Mouse (Mus musculus) ES-Bruce4 (cell line): ENCODE data around the gene Ugdh.

Experiments used
- CTCF ChIP-seq: IDR thresholded peaks from one replicate; pipeline ENCODE4 v1.8.1; 2011; ENCODE audit warnings: low read depth, low read length
- EP300 ChIP-seq: IDR thresholded peaks from 2 replicates; pipeline ENCODE4 v1.6.1; 2011; ENCODE audit warnings: low read depth, low read length; ENCODE audit not compliant: insufficient read depth
- POLR2A ChIP-seq: IDR thresholded peaks from one replicate; pipeline ENCODE4 v1.8.1; 2011; ENCODE audit warnings: low read length; ENCODE audit not compliant: insufficient read depth

DNA sequence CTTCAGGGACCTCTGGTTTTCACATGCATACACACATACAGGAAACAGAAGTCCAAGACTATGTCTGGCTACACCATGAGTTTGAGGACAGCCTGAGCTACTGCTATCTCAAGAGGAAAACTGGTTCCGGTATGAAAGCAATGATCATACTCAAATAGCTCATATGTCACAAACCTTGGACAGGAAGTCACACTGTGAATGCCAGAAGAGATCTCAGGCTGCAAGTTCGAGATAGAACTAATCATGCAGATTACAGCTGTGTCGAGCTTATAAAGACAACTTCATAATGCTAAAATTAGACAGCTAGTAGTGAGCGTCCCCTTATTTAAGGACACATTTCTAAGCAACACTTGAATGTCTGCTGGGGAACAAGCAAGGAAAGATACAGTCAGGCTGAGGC, 44.8 kb upstream of the Ugdh start:
- no peak for TF ChIP-seq CTCF
- no peak for TF ChIP-seq POLR2A
- TF ChIP-seq EP300 = no peak
